Mouse (Mus musculus) skeletal muscle tissue, adult 2 months (tissue): ENCODE measurements around the gene Ptprf.
A peak's percentile ranks its signal among the peaks of the same experiment; 100 is the strongest.

Source experiments
- DNase-seq: peaks from one replicate; pipeline ENCODE4 v3.0.0-alpha.2; 2012; ENCODE audit warnings: low read depth, low spot score

The Ptprf gene

GRCm38 (mm10) chr4:118291231-118291630 lies at the start of gene Ptprf:
Gene Ptprf, minus strand, starts transcription at chr4:118291405.
- no peak for DNase-seq

DNA sequence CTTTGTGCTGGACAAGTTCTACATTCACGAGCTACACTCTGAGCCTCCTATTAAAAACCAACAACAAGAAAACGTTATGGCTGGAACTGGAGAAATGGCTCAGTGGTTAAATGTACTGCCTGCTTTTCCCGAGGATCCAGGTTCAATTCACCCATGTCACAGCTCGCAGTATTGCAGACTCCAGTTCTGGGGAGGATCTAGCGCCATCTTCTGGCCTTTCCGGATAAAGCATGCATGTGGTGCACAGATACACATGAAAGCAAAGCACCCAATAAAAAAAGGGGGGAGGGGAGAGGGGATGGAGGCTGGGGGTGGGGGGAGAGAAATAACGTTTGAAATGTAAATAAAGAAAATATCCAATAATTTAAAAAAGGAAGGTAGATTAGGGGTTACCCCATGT lies 45.5 kb upstream of the Ptprf start:
- DNase-seq, result no peak

- DNase-seq, result no peak
Measured at GRCm38 (mm10) chr4:118335991-118336390, 44.8 kb upstream of the Ptprf start.

GRCm38 (mm10) chr4:118331777-118332176 lies 40.6 kb upstream of the Ptprf start:
- DNase-seq, result no peak

- DNase-seq, result no peak
Measured at GRCm38 (mm10) chr4:118326476-118326875, 35.3 kb upstream of the Ptprf start.

GRCm38 (mm10) chr4:118320636-118321035 lies 29.4 kb upstream of the Ptprf start:
- no peak for DNase-seq

DNA sequence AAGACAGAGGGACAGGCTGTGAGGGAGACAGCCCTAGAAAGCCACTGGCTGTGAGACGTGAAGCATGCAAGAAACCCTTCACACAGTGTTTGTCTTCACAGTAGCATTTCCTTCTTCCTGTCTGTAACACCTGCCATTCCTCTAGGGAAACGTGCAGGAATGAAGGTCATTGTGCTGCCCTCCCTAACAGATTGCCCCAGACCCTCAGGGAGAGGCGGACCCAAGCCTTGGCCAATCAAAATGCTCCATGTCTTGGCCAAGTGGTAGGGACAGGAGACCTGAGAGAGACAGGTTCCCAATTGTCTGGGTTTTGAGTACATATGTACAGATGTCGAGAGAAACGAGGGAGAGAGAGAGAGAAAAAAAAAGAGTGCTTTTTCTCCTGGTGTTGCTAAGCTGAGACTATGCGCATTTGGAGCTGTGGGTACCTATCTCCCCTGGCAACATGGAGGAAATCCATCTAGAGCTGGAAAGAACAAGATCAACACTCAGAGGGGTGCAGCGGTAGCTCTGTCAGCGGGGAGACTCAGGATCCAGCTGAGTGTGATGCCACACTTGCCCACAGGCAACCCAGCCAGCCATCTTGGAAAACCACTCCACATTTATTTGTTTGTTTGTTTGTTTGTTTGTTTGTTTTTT lies 28.6 kb upstream of the Ptprf start:
- no peak for DNase-seq

DNA sequence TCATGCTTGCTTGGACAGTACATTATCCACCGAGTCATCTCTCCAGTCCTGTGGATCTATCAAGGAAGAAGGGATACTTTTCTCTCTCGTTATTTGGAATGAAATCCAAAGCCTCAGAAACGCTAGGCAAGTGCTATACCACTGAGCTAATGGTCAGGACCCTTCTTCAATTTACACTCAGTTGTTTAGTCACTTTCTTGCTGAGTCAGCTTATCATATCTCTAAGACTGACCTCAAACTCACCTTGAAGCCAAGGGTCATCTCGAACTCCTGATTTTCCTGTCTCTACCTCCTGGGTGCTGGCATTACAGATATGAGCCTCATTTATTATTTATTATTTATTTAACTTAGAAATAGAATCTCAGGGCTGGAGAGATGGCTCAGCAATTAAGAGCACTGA lies 25.5 kb upstream of the Ptprf start:
- DNase-seq, result no peak

DNA sequence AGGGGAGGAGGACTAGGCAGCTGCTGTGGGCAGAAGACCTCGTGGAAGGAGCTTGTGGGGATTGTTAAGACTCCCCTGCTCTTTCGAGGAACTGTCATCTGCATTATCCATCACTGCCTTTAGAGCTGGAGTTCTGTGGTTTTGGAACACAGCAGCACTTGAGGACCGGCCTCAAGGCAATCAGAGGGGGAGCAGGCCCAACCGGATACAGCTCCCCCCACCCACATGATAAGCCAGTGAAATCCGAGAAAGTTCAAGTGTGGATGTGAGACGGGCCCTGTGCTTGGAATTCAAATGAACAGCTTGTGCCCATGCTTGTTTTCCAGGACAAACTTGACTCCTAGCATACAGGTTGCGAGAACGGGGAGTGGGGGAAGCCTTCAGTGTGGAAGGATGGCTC lies 24.1 kb upstream of the Ptprf start:
- no peak for DNase-seq

GRCm38 (mm10) chr4:118310461-118310860 lies 19.3 kb upstream of the Ptprf start:
- DNase-seq, result no peak

GRCm38 (mm10) chr4:118307533-118308263 lies 16.5 kb upstream of the Ptprf start:
- no peak for DNase-seq

DNA sequence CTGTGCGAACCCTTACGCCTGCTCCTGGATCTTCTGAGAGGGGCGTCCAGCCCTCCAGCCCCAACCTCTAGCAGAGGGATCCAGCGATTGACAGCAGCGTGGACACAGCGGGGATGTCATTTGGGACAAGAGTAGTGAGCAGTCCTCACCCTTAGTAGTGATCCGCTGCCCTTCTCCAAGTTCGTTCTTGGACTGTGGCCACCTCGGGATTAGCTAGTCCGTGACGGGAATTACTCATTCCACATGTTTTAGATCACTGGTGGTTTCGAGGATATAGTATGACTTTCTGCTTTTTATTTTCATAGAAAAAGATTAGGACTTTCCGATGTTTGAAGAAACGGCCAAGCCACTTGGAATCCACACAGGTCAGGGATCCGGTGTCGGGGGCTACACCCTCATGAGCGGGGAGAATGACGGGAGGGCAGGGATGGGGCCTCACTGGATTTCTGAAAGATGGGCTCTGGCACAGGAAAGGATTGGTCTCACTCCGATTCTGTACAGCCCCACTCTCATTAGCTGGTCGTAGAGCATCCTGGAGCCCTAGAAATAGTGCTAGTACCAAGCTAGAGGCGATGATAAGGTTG lies 15.0 kb upstream of the Ptprf start:
- DNase-seq, result no peak

GRCm38 (mm10) chr4:118304984-118305383 lies 13.8 kb upstream of the Ptprf start:
- DNase-seq, result no peak

GRCm38 (mm10) chr4:118297844-118298243 lies 6.6 kb upstream of the Ptprf start:
- no peak for DNase-seq

- no peak for DNase-seq
Measured at GRCm38 (mm10) chr4:118295651-118296561, 4.7 kb upstream of the Ptprf start.

DNA sequence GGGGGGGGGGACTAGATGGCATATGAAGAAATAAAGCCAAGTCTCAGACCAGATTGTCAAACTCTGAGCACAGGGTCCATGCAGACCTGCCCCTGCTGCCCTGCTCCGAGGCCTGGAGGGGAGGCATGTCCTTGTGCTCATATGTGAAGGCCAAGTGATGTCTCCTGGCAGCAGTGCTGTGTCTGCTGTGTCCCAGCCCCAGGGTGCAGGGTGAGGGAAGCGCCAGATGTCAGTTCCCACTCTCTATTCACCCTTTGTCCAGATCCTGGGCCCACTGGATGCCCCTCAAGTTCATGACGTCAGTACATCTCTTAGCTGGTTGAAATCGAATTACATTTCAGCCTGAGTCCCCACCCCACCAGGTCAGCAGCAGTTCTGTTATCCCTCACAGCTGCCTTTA lies 3.6 kb upstream of the Ptprf start:
- no peak for DNase-seq

GRCm38 (mm10) chr4:118292741-118293306 lies 1.6 kb upstream of the Ptprf start:
- peak; percentile 71 for DNase-seq

DNA sequence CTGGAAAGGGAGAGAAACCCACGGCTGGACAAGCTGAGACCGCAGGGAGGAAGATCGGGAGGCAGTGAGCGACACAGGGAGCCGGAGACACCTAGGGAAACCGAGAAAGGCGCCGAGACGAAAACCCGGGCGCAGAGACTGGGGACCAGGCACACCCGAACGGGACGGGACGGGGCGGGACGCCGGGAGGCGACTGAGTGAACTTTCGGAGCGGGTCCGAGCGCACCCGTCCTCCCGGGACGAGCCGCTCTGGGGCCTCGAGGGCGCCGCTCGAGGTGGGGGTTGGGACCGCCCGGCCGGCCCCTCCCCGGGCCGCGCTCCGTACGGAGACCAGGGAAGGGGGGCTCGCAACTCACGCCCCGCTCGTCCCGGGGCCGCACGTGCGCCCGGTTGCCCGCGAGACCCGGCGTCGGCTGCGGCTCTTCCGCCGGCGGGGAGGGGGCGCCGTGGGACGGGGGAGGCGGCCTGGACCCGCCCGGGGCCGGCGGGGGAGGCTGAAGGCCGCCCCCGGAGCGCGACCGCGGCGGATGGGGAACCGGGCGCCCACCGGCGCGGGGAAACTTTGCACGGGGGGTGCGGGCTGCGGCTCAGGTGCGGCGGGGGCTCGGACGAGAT lies 682 bp downstream of the Ptprf start:
- DNase-seq, result no peak

GRCm38 (mm10) chr4:118289960-118290415 lies 1.2 kb downstream of the Ptprf start:
- DNase-seq, result no peak

- DNase-seq, result no peak
Measured at GRCm38 (mm10) chr4:118289266-118289665, 1.9 kb downstream of the Ptprf start.

GRCm38 (mm10) chr4:118288531-118288930 lies 2.7 kb downstream of the Ptprf start:
- DNase-seq, result no peak
